Comparison of ENCODE assay signal across 8 mouse cellular contexts in genomic region chr2:12709156-12709923, GRCm38 (mm10).
DNase-seq lines count a peak whose midpoint lies in the region; ATAC-seq lines count a peak whose summit lies in the region.

No protein-coding gene starts in this region.

- 0 out of 2 replicates have a peak overlapping the region, but pooled peaks have one; percentile 0 for H3K9ac ChIP-seq in hindbrain, embryonic 16.5 days (ENCODE audit: low read depth, low read length)

- H3K36me3 ChIP-seq in hindbrain, embryonic 16.5 days (ENCODE audit: control insufficient read depth, insufficient read depth, low read length): no peaks in the 10 kb centered on the region

- peak; percentile 86 for ATAC-seq in hindbrain, embryonic 16.5 days

- DNase-seq in heart, adult 11 months: peak; percentile 93
- DNase-seq in heart, postnatal 25 days (ENCODE audit: low spot score): no peak
- DNase-seq in cerebellum, postnatal 10 days: peak; percentile 80 to 84
- DNase-seq in frontal cortex, postnatal 25 days (ENCODE audit: low spot score in 2 of 2): peak; percentile 24 to 48
- DNase-seq in layer of hippocampus, postnatal 36 days: peak; percentile 32 to 53
- peak; percentile 54 for DNase-seq in lung, postnatal 36 days
- DNase-seq in right cerebral cortex, postnatal 36 days (ENCODE audit: low spot score in 2 of 2): peak; percentile 43 to 53

- peak overlapping the region; percentile 55 for H3K4me2 ChIP-seq in hindbrain, embryonic 16.5 days (ENCODE audit: low read length)

- 0 out of 2 replicates have a peak overlapping the region, but pooled peaks have one; percentile 1 for H3K27ac ChIP-seq in hindbrain, embryonic 16.5 days (ENCODE audit: low read depth, low read length)

- no peaks in the 10 kb centered on the region for H3K9me3 ChIP-seq in hindbrain, embryonic 16.5 days (ENCODE audit: control insufficient read depth, low read length)

- H3K4me1 ChIP-seq in hindbrain, embryonic 16.5 days (ENCODE audit: control insufficient read depth, insufficient read depth, low read depth, low read length): peaks cover 2% of the 10 kb centered on the region; the same call in 1 of the 2 replicates

- peak overlapping the region; percentile 13; the same call in 1 of the 2 replicates for H3K4me3 ChIP-seq in hindbrain, embryonic 16.5 days (ENCODE audit: low read length)

- WGBS in hindbrain, embryonic 16.5 days: 33% methylated on average over 16 of the region's 16 CpGs

- intact Hi-C loops in heart, postnatal 25 days (cut with DNase I): loop anchor here (2.0 to 10.0 kb wide), 2 partner anchors 295 to 527 kb away; no protein-coding TSS in a partner anchor

- no peaks in the 10 kb centered on the region for H3K27me3 ChIP-seq in hindbrain, embryonic 16.5 days (replicated peaks; ENCODE audit: control insufficient read depth, insufficient read depth, low read length)
